In genomic region chr14:110043211-110043610, GRCm38 (mm10) we compare ENCODE assay signal across 31 mouse cellular contexts.
"Had no signal": no experiment of that assay in that cellular context is flagged by ENCODE, and none has a peak within 500 bp of the region (broad histone marks: within the 10 kb centered on the region; RNA-seq: fewer than 3 reads in every experiment).

No protein-coding gene starts in this region.

- H3K36me3 ChIP-seq: limb, embryonic 10.5 days; limb, embryonic 12.5 days; limb, embryonic 13.5 days; limb, embryonic 15.5 days; liver, embryonic 12.5 days; liver, embryonic 13.5 days; liver, embryonic 15.5 days; lung, embryonic 15.5 days; midbrain, embryonic 10.5 days; midbrain, embryonic 12.5 days; midbrain, embryonic 13.5 days; midbrain, embryonic 15.5 days; neural tube, embryonic 12.5 days; neural tube, embryonic 13.5 days had no signal

- DNase-seq: left cerebral cortex, postnatal 4 days; liver; liver, embryonic 13.5 days; liver, postnatal 0 days; lung, adult 18-20 months; lung, adult 2 months; lung, embryonic 14.5 days; lung, postnatal 10 days; lung, postnatal 14 days; lung, postnatal 36 days; lung, postnatal 4 days had no signal

- H3K9me3 ChIP-seq: limb, embryonic 10.5 days; limb, embryonic 12.5 days; limb, embryonic 13.5 days; limb, embryonic 15.5 days; liver, embryonic 12.5 days; liver, embryonic 13.5 days; liver, embryonic 15.5 days; lung, embryonic 15.5 days; megakaryocyte, embryonic 14.5 days; midbrain, embryonic 10.5 days; midbrain, embryonic 12.5 days; midbrain, embryonic 13.5 days; midbrain, embryonic 15.5 days; neural tube, embryonic 12.5 days; neural tube, embryonic 13.5 days had no signal

- H3K4me3 ChIP-seq: limb, embryonic 10.5 days; limb, embryonic 12.5 days; limb, embryonic 13.5 days; limb, embryonic 15.5 days; liver, embryonic 12.5 days; liver, embryonic 13.5 days; liver, embryonic 15.5 days; lung, embryonic 15.5 days; megakaryocyte, embryonic 14.5 days; midbrain, embryonic 10.5 days; midbrain, embryonic 12.5 days; midbrain, embryonic 13.5 days; midbrain, embryonic 15.5 days; myocyte; neural tube, embryonic 12.5 days; neural tube, embryonic 13.5 days had no signal

- ATAC-seq: liver, embryonic 12.5 days; liver, postnatal 0 days; lung, postnatal 0 days; midbrain, embryonic 13.5 days; midbrain, embryonic 15.5 days; midbrain, embryonic 16.5 days had no signal

- H3K27me3 ChIP-seq: limb, embryonic 12.5 days; limb, embryonic 13.5 days; limb, embryonic 15.5 days; liver, embryonic 12.5 days; liver, embryonic 13.5 days; liver, embryonic 15.5 days; lung, embryonic 15.5 days; megakaryocyte, embryonic 14.5 days; midbrain, embryonic 12.5 days; midbrain, embryonic 13.5 days; midbrain, embryonic 15.5 days; neural tube, embryonic 12.5 days; neural tube, embryonic 13.5 days had no signal

- H3K4me1 ChIP-seq: limb, embryonic 12.5 days; limb, embryonic 13.5 days; limb, embryonic 15.5 days; liver, embryonic 12.5 days; liver, embryonic 13.5 days; liver, embryonic 15.5 days; lung, embryonic 15.5 days; megakaryocyte, embryonic 14.5 days; midbrain, embryonic 10.5 days; midbrain, embryonic 12.5 days; midbrain, embryonic 13.5 days; midbrain, embryonic 15.5 days; neural tube, embryonic 12.5 days; neural tube, embryonic 13.5 days had no signal

- H3K4me2 ChIP-seq: limb, embryonic 12.5 days; limb, embryonic 13.5 days; limb, embryonic 15.5 days; liver, embryonic 11.5 days; liver, embryonic 12.5 days; liver, embryonic 13.5 days; liver, embryonic 15.5 days; lung, embryonic 14.5 days; lung, embryonic 15.5 days; midbrain, embryonic 12.5 days; midbrain, embryonic 13.5 days; midbrain, embryonic 15.5 days; neural tube, embryonic 12.5 days; neural tube, embryonic 13.5 days had no signal

- H3K9ac ChIP-seq: limb, embryonic 12.5 days; limb, embryonic 13.5 days; limb, embryonic 15.5 days; liver, embryonic 12.5 days; liver, embryonic 13.5 days; liver, embryonic 14.5 days; liver, embryonic 15.5 days; liver, postnatal 0 days; lung, embryonic 14.5 days; lung, embryonic 15.5 days; midbrain, embryonic 12.5 days; midbrain, embryonic 13.5 days; midbrain, embryonic 15.5 days; neural tube, embryonic 12.5 days; neural tube, embryonic 13.5 days had no signal

- H3K27ac ChIP-seq: limb, embryonic 10.5 days; limb, embryonic 12.5 days; limb, embryonic 13.5 days; limb, embryonic 15.5 days; liver, embryonic 12.5 days; liver, embryonic 13.5 days; liver, embryonic 14.5 days; liver, embryonic 15.5 days; lung, embryonic 15.5 days; macrophage; midbrain, embryonic 10.5 days; midbrain, embryonic 12.5 days; midbrain, embryonic 13.5 days; midbrain, embryonic 15.5 days; neural tube, embryonic 12.5 days; neural tube, embryonic 13.5 days had no signal
